Mouse (Mus musculus): ENCODE measurements at regions not wholly inside any gene's neighbourhood (a gene's known extent, or its start where the extent isn't known, plus 50 kb on each side); places are given as distances from the start of the nearest gene placed in this dataset.

DNA sequence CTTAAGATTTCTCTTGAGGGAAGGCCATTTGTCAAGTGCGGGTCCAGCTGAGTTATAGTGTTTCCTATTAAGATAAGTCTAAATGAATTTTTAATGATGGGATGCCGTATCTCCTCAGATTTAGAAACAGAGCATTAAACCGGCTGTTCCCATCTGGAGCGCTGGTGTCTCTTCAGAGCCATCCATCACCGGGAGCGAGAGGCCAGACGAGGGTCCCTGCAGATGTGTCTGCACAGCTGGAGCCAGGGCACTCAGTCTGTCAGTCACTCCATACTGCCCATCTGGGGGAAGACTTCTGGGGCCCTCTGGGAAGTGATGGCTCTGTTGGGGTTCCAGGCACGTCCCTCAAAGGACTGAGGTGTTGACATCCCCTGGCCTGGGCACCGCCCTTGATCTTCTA lies 419.2 kb downstream of the Ajap1 start:
- ATAC-seq (replicated peaks; ENCODE audit: poor library complexity), result no peak

GRCm38 (mm10) chr4:153058152-153058551 lies 424.5 kb downstream of the Ajap1 start:
- ATAC-seq (replicated peaks; ENCODE audit: poor library complexity), result no peak

DNA sequence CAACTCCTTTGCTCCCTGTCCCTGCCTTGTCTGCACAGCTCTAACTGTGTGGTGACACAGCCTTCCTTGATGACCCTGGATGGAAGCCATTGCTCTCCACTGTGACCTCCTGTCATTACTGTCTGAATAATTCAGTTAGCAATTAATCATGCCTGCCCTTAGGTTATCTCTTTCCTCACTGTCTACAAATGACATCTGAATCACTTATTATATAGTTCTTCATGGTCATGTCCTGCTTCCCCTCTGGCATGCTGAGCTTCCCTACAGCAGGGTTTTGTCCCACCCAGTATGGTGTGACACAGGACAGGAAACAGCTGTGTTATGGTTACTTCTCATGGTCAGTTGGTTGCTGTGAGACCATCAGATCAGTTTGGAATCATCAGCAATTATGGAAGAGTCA lies 458.9 kb downstream of the Ajap1 start:
- ATAC-seq (replicated peaks; ENCODE audit: poor library complexity), result no peak

- ATAC-seq (replicated peaks; ENCODE audit: poor library complexity), result no peak
Measured at GRCm38 (mm10) chr4:153019211-153019610, 463.4 kb downstream of the Ajap1 start.

DNA sequence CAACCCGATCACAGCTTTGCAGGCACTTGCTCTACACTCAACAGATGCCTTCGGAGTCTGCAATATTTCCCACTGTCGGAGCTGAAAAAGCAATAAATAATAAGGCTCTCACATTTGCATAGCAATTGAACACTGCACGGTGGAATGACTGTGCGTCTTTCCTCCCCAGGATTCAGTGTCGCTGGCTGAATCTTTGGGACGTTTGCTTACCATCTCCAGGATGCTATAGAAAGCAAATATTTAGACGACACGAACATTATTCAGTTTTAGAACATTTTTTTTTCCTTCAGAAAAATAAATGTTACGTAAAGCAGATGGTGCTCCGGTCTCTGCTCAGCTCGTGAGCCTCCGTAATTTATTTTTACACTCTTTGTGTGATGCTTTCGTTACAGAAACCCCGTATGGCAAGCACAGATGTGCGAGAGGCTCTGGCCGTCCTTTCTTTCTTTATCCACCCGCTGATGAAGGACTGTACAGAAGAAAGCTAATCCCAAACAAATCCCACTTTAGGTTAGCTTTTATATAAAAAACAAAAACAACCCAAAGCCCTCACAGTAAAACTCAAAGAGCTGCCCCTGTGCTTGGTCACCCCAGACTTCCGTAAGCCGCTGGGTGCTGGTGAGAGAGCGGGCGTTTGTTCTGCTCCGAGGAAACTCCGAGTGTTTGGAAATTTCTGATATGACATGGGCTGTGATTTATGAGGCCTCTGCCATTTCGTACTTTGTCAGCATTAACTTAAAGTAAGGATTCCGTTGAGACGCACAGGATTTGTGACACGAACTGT lies 464.3 kb downstream of the Ajap1 start:
- no peak for ATAC-seq (replicated peaks; ENCODE audit: poor library complexity)

- ATAC-seq (replicated peaks; ENCODE audit: poor library complexity), result no peak
Measured at GRCm38 (mm10) chr4:153017816-153018137, 464.8 kb downstream of the Ajap1 start.

- ATAC-seq (replicated peaks; ENCODE audit: poor library complexity), result no peak
Measured at GRCm38 (mm10) chr4:153003338-153003737, 479.3 kb downstream of the Ajap1 start.

DNA sequence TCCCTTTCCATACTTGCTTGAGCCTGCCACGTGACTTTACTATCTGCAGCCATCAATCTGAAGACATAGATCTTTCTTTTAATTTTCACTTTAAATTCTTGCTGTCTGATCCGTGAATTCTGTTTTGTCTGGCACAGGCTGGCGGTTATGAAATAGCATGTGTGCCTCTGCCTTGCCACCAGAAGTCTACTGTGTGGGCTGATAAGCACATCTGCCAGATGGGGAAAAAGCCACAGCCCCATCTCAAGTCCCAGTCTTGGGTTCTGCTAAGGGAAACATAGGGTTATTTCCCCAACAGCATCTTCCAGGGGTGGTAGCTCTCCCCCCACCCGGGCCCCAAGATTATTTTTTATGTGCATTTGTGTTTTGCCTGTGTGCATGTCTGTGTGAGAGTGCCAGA lies 480.1 kb downstream of the Ajap1 start:
- ATAC-seq (replicated peaks; ENCODE audit: poor library complexity), result no peak

DNA sequence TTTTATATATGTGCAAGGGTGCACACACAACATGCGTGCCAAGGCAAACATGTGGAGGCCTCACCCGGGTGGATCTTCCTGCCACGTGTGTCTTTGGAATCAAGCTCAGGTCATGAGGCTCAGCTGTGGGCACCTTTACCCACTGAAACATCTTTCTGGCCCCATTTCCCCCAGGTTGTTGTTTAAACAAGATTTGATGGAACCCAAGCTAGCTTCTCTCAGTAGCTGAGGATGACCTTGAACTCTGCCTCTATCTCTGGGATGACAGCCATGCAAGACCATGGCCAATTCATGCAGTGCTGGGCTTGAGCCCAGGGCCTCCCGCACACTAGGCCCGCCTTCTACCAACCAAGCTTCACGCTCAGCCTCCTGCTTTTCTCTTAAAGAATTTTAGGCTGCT lies 480.9 kb downstream of the Ajap1 start:
- ATAC-seq (replicated peaks; ENCODE audit: poor library complexity), result no peak

- no peak for ATAC-seq (replicated peaks; ENCODE audit: poor library complexity)
Measured at GRCm38 (mm10) chr4:152999526-152999925, 483.1 kb downstream of the Ajap1 start.

GRCm38 (mm10) chr4:152997251-152997650 lies 485.4 kb downstream of the Ajap1 start:
- ATAC-seq (replicated peaks; ENCODE audit: poor library complexity), result no peak

DNA sequence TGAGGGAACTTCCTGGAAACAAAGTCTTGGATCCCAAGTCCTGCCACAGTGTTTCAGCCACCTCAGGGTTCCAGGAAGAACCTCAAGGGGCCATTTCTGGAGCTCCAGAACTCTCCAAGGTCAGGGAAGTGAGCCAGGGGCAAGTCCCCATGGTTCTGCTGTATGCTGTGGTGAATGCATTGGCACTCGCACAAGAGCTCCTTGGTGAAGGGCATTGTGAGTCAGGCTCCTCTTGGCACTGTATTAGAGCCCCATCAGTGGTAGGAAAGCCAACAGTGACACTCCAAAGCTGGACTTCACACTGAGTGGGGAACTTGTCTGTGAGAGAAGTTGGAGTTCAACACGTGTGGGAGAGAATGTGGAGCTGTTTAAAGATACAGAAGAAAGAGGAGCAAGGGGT lies 486.0 kb downstream of the Ajap1 start:
- ATAC-seq (replicated peaks; ENCODE audit: poor library complexity), result no peak

DNA sequence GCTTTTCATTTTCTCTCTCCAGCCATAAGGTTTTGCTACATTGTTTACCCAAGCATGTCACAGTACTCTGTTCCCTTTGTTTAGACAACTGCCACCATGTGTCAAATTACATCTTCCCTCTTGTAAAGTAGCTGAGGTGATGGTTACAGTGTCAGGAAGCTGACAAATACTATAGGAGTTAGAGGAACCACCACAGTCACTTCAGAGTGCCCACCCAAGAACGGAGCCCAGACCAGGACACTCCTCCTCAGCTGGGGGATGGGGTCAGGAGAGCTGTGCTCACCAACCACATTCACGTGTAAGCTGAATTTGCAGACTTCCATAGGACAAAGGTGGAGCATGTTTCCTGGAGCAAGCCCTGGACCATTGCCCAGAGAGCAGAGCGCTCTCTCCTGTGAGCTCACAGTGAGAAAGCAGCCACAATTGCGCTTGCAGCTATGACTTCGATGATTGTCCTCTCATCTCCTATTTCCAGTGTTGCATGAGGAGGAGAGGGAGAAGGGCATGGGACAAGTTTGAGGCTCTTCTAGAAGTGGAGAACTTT lies 487.5 kb downstream of the Ajap1 start:
- ATAC-seq (replicated peaks; ENCODE audit: poor library complexity), result no peak

DNA sequence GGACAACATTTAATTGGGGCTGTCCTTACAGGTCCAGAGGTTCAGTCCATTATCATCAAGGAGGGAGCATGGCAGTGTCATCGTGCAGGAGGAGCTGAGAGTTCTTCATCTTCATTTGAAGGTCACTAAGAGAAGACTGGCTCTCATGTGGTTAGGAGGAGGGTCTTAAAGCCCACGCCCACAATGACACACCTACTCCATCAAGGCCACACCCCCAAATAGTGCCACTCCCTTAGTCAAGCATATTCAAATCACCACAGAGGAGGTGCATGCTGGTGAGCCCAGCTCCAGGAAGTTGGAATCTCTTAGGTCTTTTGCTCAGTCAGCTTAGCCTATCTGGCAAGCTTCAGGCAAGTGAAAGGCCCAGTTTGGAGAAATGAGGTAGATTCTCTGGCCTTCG lies 488.4 kb downstream of the Ajap1 start:
- no peak for ATAC-seq (replicated peaks; ENCODE audit: poor library complexity)

GRCm38 (mm10) chr4:152990266-152990665 lies 492.3 kb downstream of the Ajap1 start:
- ATAC-seq (replicated peaks; ENCODE audit: poor library complexity), result no peak

DNA sequence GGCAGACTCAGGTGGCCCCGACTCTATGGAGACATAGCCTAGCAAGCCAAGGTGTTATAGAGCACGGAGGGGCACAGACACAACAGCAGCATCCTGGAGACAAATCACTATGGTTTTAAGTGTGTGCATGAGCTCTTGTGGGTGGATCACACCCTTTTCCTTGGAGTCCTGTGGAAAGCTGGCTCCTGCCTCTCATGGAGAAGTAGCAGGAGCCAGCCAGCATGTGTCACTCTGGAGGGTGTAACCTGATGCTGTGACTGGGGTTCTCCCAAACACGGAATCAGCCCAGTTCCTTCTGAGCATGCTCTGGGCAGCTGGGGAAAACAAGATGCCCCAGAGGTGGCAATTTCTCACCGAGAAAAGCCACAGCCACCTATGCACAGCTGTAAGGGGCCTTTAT lies 494.9 kb downstream of the Ajap1 start:
- no peak for ATAC-seq (replicated peaks; ENCODE audit: poor library complexity)

DNA sequence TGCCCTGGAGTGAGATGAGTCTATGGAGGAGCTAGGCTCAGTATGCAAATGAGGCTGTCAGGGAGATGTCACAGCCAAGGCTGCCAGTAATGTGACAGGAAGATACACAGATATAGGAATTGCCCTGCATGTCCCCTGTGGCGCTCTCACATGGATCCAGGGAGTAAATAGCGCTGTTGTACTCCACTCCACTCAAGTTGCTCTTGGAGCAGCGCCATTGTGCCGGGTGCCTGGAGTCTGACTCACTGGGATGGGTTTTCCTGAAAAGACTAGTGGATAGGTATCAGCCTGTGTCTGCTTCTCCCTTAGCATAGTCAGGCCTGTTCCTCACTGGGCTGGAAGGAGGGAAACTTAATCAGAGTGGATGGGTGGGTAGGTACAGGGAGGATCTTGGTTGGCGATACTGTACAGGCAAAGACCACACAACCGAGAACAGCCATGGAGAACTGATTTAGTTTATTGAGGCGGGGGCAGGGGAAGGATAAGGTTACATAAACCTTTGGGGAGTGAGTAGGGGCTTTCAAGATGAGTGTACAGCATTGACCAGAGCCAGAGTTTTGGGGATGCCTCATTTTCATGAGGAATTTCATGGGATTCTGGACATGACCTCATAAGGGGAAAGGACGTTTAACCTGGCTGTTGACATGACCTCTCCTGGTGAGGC lies 497.5 kb upstream of the Kcnab2 start:
- ATAC-seq (replicated peaks; ENCODE audit: poor library complexity), result no peak

DNA sequence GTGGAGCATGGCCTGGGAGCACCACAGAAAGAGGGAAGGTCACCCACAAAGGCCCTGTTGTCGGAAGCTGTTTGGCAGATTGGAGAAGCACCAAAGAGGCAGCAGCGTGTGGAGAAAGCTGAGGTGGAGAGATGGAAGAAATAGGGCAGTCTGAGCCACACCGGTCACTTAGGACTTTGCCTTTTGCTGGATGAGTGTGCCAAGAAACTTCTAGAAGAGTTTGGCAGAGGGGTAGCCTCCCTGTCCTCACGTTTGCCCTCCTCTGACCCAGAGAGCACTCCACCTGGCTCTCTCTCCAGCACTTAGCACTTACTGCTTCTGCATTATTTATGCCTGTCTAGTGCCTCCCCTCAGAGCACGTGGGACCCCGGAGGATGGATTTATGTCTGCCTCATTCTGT lies 485.3 kb upstream of the Kcnab2 start:
- ATAC-seq (replicated peaks; ENCODE audit: poor library complexity), result no peak

GRCm38 (mm10) chr4:152962165-152962564 lies 484.5 kb upstream of the Kcnab2 start:
- no peak for ATAC-seq (replicated peaks; ENCODE audit: poor library complexity)

GRCm38 (mm10) chr4:152961677-152962076 lies 484.0 kb upstream of the Kcnab2 start:
- no peak for ATAC-seq (replicated peaks; ENCODE audit: poor library complexity)

DNA sequence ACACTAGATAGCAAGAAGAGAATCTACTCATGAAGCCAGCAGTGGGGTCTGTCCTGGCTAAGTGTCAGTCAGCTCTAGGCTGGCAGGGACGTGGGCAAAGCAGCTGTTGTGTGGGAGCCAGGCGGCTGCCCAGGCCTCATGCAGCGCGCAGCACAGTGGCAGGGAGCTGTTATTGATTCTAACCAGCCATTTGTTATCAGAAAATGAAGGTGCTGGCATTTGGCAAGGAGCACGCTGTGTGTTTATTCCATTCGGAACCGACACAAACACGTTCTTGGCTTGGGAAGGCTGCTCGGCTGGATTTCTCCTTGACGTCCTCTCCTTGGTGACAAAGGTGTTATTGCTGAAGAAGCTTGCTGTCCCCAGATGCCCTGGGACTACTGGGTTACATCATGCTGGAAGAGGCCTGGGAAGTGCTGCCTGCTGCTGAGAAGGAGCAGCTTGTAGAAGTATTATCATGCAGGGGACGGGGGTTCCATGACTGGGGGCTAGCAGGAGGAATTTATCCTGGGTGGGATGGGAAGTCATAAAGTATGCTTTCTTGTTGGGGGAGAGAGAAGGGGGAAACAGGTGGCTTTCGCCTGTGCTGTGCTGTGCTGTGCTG lies 482.1 kb upstream of the Kcnab2 start:
- no peak for ATAC-seq (replicated peaks; ENCODE audit: poor library complexity)
